Mouse (Mus musculus): ENCODE measurements at regions not wholly inside any gene's neighbourhood (a gene's known extent, or its start where the extent isn't known, plus 50 kb on each side); places are given as distances from the start of the nearest gene placed in this dataset.

- no peak overlapping the region for H3K9ac ChIP-seq (ENCODE audit: low read length)
- ATAC-seq (replicated peaks; ENCODE audit: low FRiP score, low TSS enrichment, low read depth) (no peak), DNase-seq (ENCODE audit: low spot score) (no peak)
- no peak overlapping the region for H3K4me2 ChIP-seq (ENCODE audit: low read length)
- H3K4me3 ChIP-seq (ENCODE audit: low read depth, low read length) = no peak overlapping the region
- no peaks in the 10 kb centered on the region for H3K27me3 ChIP-seq (replicated peaks; ENCODE audit: control insufficient read depth, insufficient read depth, low read length)
- 46% methylated on average over 8 of the region's 8 CpGs for WGBS
- H3K4me1 ChIP-seq (replicated peaks; ENCODE audit: control insufficient read depth, insufficient read depth, low read length) = peaks cover 17% of the 10 kb centered on the region; the same call in 1 of the 2 replicates
- H3K9me3 ChIP-seq (ENCODE audit: control insufficient read depth, low read length) = no peaks in the 10 kb centered on the region
- no peak overlapping the region for H3K27ac ChIP-seq (ENCODE audit: low read depth)
- no peaks in the 10 kb centered on the region for H3K36me3 ChIP-seq (ENCODE audit: control insufficient read depth, insufficient read depth, low read length)
Measured at GRCm38 (mm10) chr17:80803361-80803915, 75.2 kb upstream of the Map4k3 start.

- Histone ChIP-seq H3K9ac (ENCODE audit: low read length) (no peak overlapping the region), H3K9me3 (ENCODE audit: control insufficient read depth, low read length) (no peaks in the 10 kb centered on the region), H3K27me3 (replicated peaks; ENCODE audit: control insufficient read depth, insufficient read depth, low read length) (no peaks in the 10 kb centered on the region), H3K36me3 (ENCODE audit: control insufficient read depth, insufficient read depth, low read length) (no peaks in the 10 kb centered on the region), H3K4me1 (replicated peaks; ENCODE audit: control insufficient read depth, insufficient read depth, low read length) (peaks cover 19% of the 10 kb centered on the region; the same call in 1 of the 2 replicates), H3K4me3 (ENCODE audit: low read depth, low read length) (no peak overlapping the region), H3K4me2 (ENCODE audit: low read length) (0 out of 2 replicates have a peak overlapping the region, but pooled peaks have one; percentile 28), H3K27ac (ENCODE audit: low read depth) (peak overlapping the region; percentile 76)
- WGBS = 62% methylated on average over 10 of the region's 10 CpGs
- DNase-seq (ENCODE audit: low spot score) = no peak
- no peak for ATAC-seq (replicated peaks; ENCODE audit: low FRiP score, low TSS enrichment, low read depth)
Measured at GRCm38 (mm10) chr17:80802622-80803021, 74.3 kb upstream of the Map4k3 start.

- Histone ChIP-seq H3K9me3 (ENCODE audit: control insufficient read depth, low read length) (no peaks in the 10 kb centered on the region), H3K4me1 (replicated peaks; ENCODE audit: control insufficient read depth, insufficient read depth, low read length) (peaks cover 19% of the 10 kb centered on the region; the same call in 1 of the 2 replicates), H3K4me3 (ENCODE audit: low read depth, low read length) (no peak overlapping the region), H3K4me2 (ENCODE audit: low read length) (peak overlapping the region; percentile 28), H3K27ac (ENCODE audit: low read depth) (peak overlapping the region; percentile 76), H3K36me3 (ENCODE audit: control insufficient read depth, insufficient read depth, low read length) (no peaks in the 10 kb centered on the region), H3K9ac (ENCODE audit: low read length) (no peak overlapping the region), H3K27me3 (replicated peaks; ENCODE audit: control insufficient read depth, insufficient read depth, low read length) (no peaks in the 10 kb centered on the region)
- ATAC-seq (replicated peaks; ENCODE audit: low FRiP score, low TSS enrichment, low read depth) (no peak), DNase-seq (ENCODE audit: low spot score) (peak; percentile 64)
- 21% methylated on average over 8 of the region's 8 CpGs for WGBS
Measured at GRCm38 (mm10) chr17:80801991-80802390, 73.7 kb upstream of the Map4k3 start.

GRCm38 (mm10) chr17:80801451-80801983, 73.2 kb upstream of the Map4k3 start:
- Histone ChIP-seq H3K9me3 (ENCODE audit: control insufficient read depth, low read length) (no peaks in the 10 kb centered on the region), H3K36me3 (ENCODE audit: control insufficient read depth, insufficient read depth, low read length) (no peaks in the 10 kb centered on the region), H3K27me3 (replicated peaks; ENCODE audit: control insufficient read depth, insufficient read depth, low read length) (no peaks in the 10 kb centered on the region), H3K4me3 (ENCODE audit: low read depth, low read length) (no peak overlapping the region), H3K27ac (ENCODE audit: low read depth) (peak overlapping the region; percentile 76), H3K4me2 (ENCODE audit: low read length) (peak overlapping the region; percentile 28), H3K4me1 (replicated peaks; ENCODE audit: control insufficient read depth, insufficient read depth, low read length) (peaks cover 19% of the 10 kb centered on the region; the same call in 1 of the 2 replicates), H3K9ac (ENCODE audit: low read length) (no peak overlapping the region)
- ATAC-seq (replicated peaks; ENCODE audit: low FRiP score, low TSS enrichment, low read depth) = no peak
- peak; percentile 68 for DNase-seq (ENCODE audit: low spot score)
- WGBS = 21% methylated on average over 16 of the region's 16 CpGs

GRCm38 (mm10) chr17:80800877-80801276, 72.6 kb upstream of the Map4k3 start:
- Histone ChIP-seq H3K9ac (ENCODE audit: low read length) (no peak overlapping the region), H3K4me3 (ENCODE audit: low read depth, low read length) (no peak overlapping the region), H3K4me2 (ENCODE audit: low read length) (no peak overlapping the region), H3K9me3 (ENCODE audit: control insufficient read depth, low read length) (no peaks in the 10 kb centered on the region), H3K4me1 (replicated peaks; ENCODE audit: control insufficient read depth, insufficient read depth, low read length) (peaks cover 19% of the 10 kb centered on the region; the same call in 1 of the 2 replicates), H3K27ac (ENCODE audit: low read depth) (peak overlapping the region; percentile 76; the same call in 1 of the 2 replicates), H3K36me3 (ENCODE audit: control insufficient read depth, insufficient read depth, low read length) (no peaks in the 10 kb centered on the region), H3K27me3 (replicated peaks; ENCODE audit: control insufficient read depth, insufficient read depth, low read length) (no peaks in the 10 kb centered on the region)
- ATAC-seq (replicated peaks; ENCODE audit: low FRiP score, low TSS enrichment, low read depth) (no peak), DNase-seq (ENCODE audit: low spot score) (no peak)
- WGBS = 82% methylated on average over 13 of the region's 13 CpGs

GRCm38 (mm10) chr17:80800454-80800853, 72.2 kb upstream of the Map4k3 start:
- Histone ChIP-seq H3K36me3 (ENCODE audit: control insufficient read depth, insufficient read depth, low read length) (no peaks in the 10 kb centered on the region), H3K9ac (ENCODE audit: low read length) (no peak overlapping the region), H3K27ac (ENCODE audit: low read depth) (no peak overlapping the region), H3K4me1 (replicated peaks; ENCODE audit: control insufficient read depth, insufficient read depth, low read length) (peaks cover 19% of the 10 kb centered on the region; the same call in 1 of the 2 replicates), H3K4me2 (ENCODE audit: low read length) (no peak overlapping the region), H3K4me3 (ENCODE audit: low read depth, low read length) (no peak overlapping the region), H3K27me3 (replicated peaks; ENCODE audit: control insufficient read depth, insufficient read depth, low read length) (no peaks in the 10 kb centered on the region), H3K9me3 (ENCODE audit: control insufficient read depth, low read length) (no peaks in the 10 kb centered on the region)
- DNase-seq (ENCODE audit: low spot score) (no peak), ATAC-seq (replicated peaks; ENCODE audit: low FRiP score, low TSS enrichment, low read depth) (no peak)
- 78% methylated on average over 5 of the region's 5 CpGs for WGBS

- Histone ChIP-seq H3K36me3 (ENCODE audit: control insufficient read depth, insufficient read depth, low read length) (no peaks in the 10 kb centered on the region), H3K4me2 (ENCODE audit: low read length) (no peak overlapping the region), H3K4me3 (ENCODE audit: low read depth, low read length) (no peak overlapping the region), H3K4me1 (replicated peaks; ENCODE audit: control insufficient read depth, insufficient read depth, low read length) (peaks cover 19% of the 10 kb centered on the region; the same call in 1 of the 2 replicates), H3K9me3 (ENCODE audit: control insufficient read depth, low read length) (no peaks in the 10 kb centered on the region), H3K27ac (ENCODE audit: low read depth) (no peak overlapping the region), H3K9ac (ENCODE audit: low read length) (no peak overlapping the region), H3K27me3 (replicated peaks; ENCODE audit: control insufficient read depth, insufficient read depth, low read length) (no peaks in the 10 kb centered on the region)
- WGBS = 91% methylated on average over 6 of the region's 6 CpGs
- ATAC-seq (replicated peaks; ENCODE audit: low FRiP score, low TSS enrichment, low read depth) = no peak
- no peak for DNase-seq (ENCODE audit: low spot score)
Measured at GRCm38 (mm10) chr17:80799061-80799460, 70.8 kb upstream of the Map4k3 start.

- ATAC-seq (replicated peaks; ENCODE audit: low FRiP score, low TSS enrichment, low read depth) (no peak), DNase-seq (ENCODE audit: low spot score) (no peak)
- Histone ChIP-seq H3K4me3 (ENCODE audit: low read depth, low read length) (no peak overlapping the region), H3K4me1 (replicated peaks; ENCODE audit: control insufficient read depth, insufficient read depth, low read length) (peaks cover 19% of the 10 kb centered on the region; the same call in 1 of the 2 replicates), H3K4me2 (ENCODE audit: low read length) (no peak overlapping the region), H3K36me3 (ENCODE audit: control insufficient read depth, insufficient read depth, low read length) (no peaks in the 10 kb centered on the region), H3K9me3 (ENCODE audit: control insufficient read depth, low read length) (no peaks in the 10 kb centered on the region), H3K9ac (ENCODE audit: low read length) (no peak overlapping the region), H3K27ac (ENCODE audit: low read depth) (no peak overlapping the region), H3K27me3 (replicated peaks; ENCODE audit: control insufficient read depth, insufficient read depth, low read length) (no peaks in the 10 kb centered on the region)
- WGBS = 74% methylated on average over 6 of the region's 6 CpGs
Measured at GRCm38 (mm10) chr17:80798281-80798980, 70.1 kb upstream of the Map4k3 start.
